Mouse (Mus musculus): ENCODE data around the gene Nab2. TPM values are rescaled to one million over a fixed set of nuclear protein-coding genes. Genes with fewer than 3 reads are reported as not detected.

The Nab2 gene
- polyA plus RNA-seq, 1 experiment from 2014 or later = 6.8 TPM

GRCm38 (mm10) chr10:127682886-127683285, 14.5 kb upstream of the Nab2 start:
- DNase-seq (ENCODE audit: low spot score) = no peak
- Histone ChIP-seq H3K36me3 (peaks cover 10% of the 10 kb centered on the region; the same call in 1 of the 2 replicates), H3K27me3 (ENCODE audit: insufficient read depth, poor library complexity, severe bottlenecking) (no peaks in the 10 kb centered on the region), H3K4me1 (replicated peaks) (peaks cover 5% of the 10 kb centered on the region), H3K27ac (no peak overlapping the region), H3K9me3 (no peaks in the 10 kb centered on the region), H3K4me3 (no peak overlapping the region)
- WGBS = 93% methylated on average over 6 of the region's 6 CpGs

- no peak overlapping the region for H3K27ac ChIP-seq
- peaks cover 10% of the 10 kb centered on the region; the same call in 1 of the 2 replicates for H3K36me3 ChIP-seq
- no peaks in the 10 kb centered on the region for H3K27me3 ChIP-seq (ENCODE audit: insufficient read depth, poor library complexity, severe bottlenecking)
- no peak for DNase-seq (ENCODE audit: low spot score)
- H3K9me3 ChIP-seq = no peaks in the 10 kb centered on the region
- 89% methylated on average over 3 of the region's 3 CpGs for WGBS
- H3K4me3 ChIP-seq = no peak overlapping the region
- peaks cover 19% of the 10 kb centered on the region for H3K4me1 ChIP-seq (replicated peaks)
Observed at GRCm38 (mm10) chr10:127679881-127680280, 11.5 kb upstream of the Nab2 start.

DNA sequence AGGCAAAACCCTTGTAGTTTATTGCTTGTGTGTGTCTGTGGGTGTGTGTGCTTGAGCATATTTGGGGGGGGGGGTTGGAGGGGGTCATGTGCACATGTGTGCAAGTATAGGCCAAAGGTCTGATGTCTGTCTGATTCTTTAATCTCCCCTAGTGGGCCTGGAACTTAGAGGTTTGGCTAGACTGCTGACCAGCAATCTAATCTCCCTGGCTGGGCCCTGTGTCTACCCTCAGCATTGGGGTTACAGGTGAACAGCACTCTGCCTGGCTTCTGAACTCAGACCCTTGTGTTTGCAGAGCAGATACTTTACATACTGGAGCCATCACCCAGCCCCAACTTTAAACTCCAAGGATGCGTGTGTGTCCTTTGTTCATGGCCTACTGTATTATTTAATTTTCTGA, 10.8 kb upstream of the Nab2 start:
- Histone ChIP-seq H3K36me3 (peaks cover 10% of the 10 kb centered on the region; the same call in 1 of the 2 replicates), H3K27me3 (ENCODE audit: insufficient read depth, poor library complexity, severe bottlenecking) (no peaks in the 10 kb centered on the region), H3K9me3 (no peaks in the 10 kb centered on the region), H3K4me3 (no peak overlapping the region), H3K27ac (no peak overlapping the region), H3K4me1 (replicated peaks) (peaks cover 19% of the 10 kb centered on the region)
- no peak for DNase-seq (ENCODE audit: low spot score)
- 98% methylated on average over 1 of the region's 1 CpGs for WGBS

DNA sequence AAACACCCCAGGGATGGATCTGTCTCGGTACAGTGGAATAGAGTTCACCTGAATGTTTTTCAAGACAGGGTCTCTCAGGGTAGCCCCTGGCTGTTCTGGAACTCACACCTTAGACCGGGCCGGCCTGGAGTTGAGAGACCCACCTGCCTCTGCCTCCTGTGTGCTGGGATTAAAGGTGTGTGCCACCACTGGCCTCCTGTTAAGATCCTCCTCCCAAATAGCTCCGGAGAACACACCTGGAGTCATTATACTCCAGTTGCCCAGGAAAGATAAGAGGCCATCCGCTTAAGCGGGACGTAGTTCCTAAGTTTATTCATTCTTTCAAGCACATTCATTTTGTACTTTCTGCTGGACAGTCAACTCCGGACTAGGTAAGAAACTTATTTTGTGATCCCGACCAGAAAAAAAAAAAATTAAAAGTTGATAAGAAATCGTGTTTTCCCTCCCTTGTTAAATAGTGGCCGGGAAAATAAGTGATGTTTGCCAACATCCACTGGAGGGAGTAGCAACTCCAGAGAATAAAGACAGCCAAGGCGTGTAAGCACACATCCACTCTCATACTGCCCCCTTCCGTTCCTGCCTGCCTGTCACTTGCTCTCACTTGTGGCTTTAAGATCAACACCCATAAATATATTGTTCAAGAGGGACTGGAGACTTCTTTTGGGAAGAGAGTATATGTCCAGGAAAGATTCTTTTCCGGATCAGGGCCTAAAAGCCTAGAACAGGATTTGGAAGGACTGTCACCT, 9.4 kb upstream of the Nab2 start:
- Histone ChIP-seq H3K27ac (peak overlapping the region; percentile 86), H3K9me3 (no peaks in the 10 kb centered on the region), H3K36me3 (peaks cover 6% of the 10 kb centered on the region; the same call in 1 of the 2 replicates), H3K4me3 (peak overlapping the region; percentile 68), H3K27me3 (ENCODE audit: insufficient read depth, poor library complexity, severe bottlenecking) (no peaks in the 10 kb centered on the region), H3K4me1 (replicated peaks) (peaks cover 19% of the 10 kb centered on the region)
- WGBS = 14% methylated on average over 14 of the region's 14 CpGs
- DNase-seq (ENCODE audit: low spot score) = peak; percentile 66

- Histone ChIP-seq H3K4me3 (peak overlapping the region; percentile 68), H3K4me1 (replicated peaks) (peaks cover 19% of the 10 kb centered on the region), H3K9me3 (no peaks in the 10 kb centered on the region), H3K27ac (peak overlapping the region; percentile 86), H3K27me3 (ENCODE audit: insufficient read depth, poor library complexity, severe bottlenecking) (no peaks in the 10 kb centered on the region), H3K36me3 (peaks cover 6% of the 10 kb centered on the region; the same call in 1 of the 2 replicates)
- DNase-seq (ENCODE audit: low spot score) = peak; percentile 97
- under 1% methylated on average over 71 of the region's 71 CpGs for WGBS
Observed at GRCm38 (mm10) chr10:127676691-127677548, 8.6 kb upstream of the Nab2 start.

DNA sequence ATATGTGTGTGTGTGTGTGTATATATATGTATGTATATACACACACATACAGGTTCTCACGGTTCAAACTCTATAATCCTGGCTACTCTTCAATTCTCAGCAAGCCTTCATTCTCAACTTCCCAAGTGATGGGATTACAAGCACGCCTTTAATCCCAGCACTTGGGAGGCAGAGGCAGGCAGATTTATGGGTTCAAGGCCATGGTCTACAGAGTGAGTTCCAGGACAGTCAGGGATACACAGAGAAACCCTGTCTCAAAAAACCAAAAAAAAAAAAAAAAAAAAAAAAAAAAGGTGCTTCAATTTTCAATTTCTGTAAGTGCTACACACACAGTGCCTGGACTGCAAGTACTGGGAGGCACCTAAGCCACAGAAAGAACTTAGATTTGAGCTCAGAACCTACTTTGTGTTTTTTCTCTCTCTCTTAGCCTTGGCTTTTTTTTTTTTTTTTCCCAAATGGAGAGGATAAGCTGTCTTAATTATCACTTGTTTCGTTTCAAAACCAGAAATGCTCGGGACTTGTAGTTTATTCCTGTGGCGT, 7.6 kb upstream of the Nab2 start:
- peaks cover 19% of the 10 kb centered on the region for H3K4me1 ChIP-seq (replicated peaks)
- WGBS = 58% methylated on average over 5 of the region's 5 CpGs
- H3K4me3 ChIP-seq = peak overlapping the region; percentile 68
- H3K36me3 ChIP-seq = peaks cover 1% of the 10 kb centered on the region; the same call in 1 of the 2 replicates
- no peaks in the 10 kb centered on the region for H3K9me3 ChIP-seq
- DNase-seq (ENCODE audit: low spot score) = no peak
- no peaks in the 10 kb centered on the region for H3K27me3 ChIP-seq (ENCODE audit: insufficient read depth, poor library complexity, severe bottlenecking)
- H3K27ac ChIP-seq = peak overlapping the region; percentile 86; the same call in 1 of the 2 replicates

- H3K9me3 ChIP-seq = no peaks in the 10 kb centered on the region
- DNase-seq (ENCODE audit: low spot score) = peak; percentile 63
- H3K27me3 ChIP-seq (ENCODE audit: insufficient read depth, poor library complexity, severe bottlenecking) = no peaks in the 10 kb centered on the region
- 90% methylated on average over 8 of the region's 8 CpGs for WGBS
- H3K4me1 ChIP-seq (replicated peaks) = peaks cover 19% of the 10 kb centered on the region
- no peak overlapping the region for H3K4me3 ChIP-seq
- H3K36me3 ChIP-seq = no peaks in the 10 kb centered on the region
- H3K27ac ChIP-seq = no peak overlapping the region
Observed at GRCm38 (mm10) chr10:127674794-127675522, 6.6 kb upstream of the Nab2 start.

- DNase-seq (ENCODE audit: low spot score) = no peak
- 91% methylated on average over 6 of the region's 6 CpGs for whole genome bisulfite sequencing
- H3K27me3 ChIP-seq (ENCODE audit: insufficient read depth, poor library complexity, severe bottlenecking) = peaks cover 7% of the 10 kb centered on the region
- no peaks in the 10 kb centered on the region for H3K36me3 ChIP-seq
- no peaks in the 10 kb centered on the region for H3K9me3 ChIP-seq
- no peak overlapping the region for H3K27ac ChIP-seq
- no peak overlapping the region for H3K4me3 ChIP-seq
- H3K4me1 ChIP-seq (replicated peaks) = peaks cover 23% of the 10 kb centered on the region
Observed at GRCm38 (mm10) chr10:127674046-127674655, 5.8 kb upstream of the Nab2 start.

DNA sequence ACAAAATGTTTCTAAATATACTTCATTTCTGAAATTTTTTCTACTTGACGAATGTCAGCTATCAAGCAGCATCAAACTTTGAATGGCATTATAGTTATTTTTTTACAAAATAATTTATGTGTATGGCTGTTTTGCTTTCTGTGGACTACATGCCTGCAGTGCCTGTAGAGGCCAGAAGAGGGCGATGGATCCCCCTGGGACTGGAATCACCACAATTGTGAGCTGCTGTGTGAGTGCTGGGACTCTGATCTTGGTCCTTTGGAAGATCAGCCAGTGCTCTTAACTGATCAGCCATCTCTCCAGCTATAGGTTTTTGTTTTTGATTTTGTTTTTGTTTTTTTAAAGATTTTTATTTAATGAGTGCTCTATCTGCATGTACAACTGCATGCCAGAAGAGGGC, 2.9 kb upstream of the Nab2 start:
- 42% methylated on average over 2 of the region's 2 CpGs for WGBS
- DNase-seq (ENCODE audit: low spot score) = no peak

DNA sequence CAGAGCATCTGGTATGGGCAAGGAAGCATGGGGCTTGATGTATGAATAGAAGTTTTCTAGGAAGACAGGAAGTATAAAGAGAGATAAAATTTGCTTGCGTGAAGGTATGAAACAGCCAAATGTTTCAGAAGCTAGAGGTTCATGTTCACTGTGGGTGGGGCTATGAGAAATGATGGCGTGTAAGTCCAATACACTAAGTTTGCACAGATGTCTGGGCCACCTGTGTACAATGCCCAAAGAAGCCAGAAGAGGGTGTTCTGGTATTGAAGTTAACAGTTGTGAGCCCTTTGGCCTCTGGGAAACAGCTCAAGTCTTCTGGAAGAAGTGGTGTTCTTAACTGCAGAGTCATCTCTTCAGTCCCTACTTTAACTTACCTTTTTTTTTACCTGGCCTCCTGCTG, 1.8 kb upstream of the Nab2 start:
- no peak overlapping the region for H3K4me3 ChIP-seq
- no peak overlapping the region for H3K27ac ChIP-seq
- WGBS = 88% methylated on average over 2 of the region's 2 CpGs
- H3K36me3 ChIP-seq = no peaks in the 10 kb centered on the region
- no peaks in the 10 kb centered on the region for H3K9me3 ChIP-seq
- peaks cover 43% of the 10 kb centered on the region for H3K4me1 ChIP-seq (replicated peaks)
- DNase-seq (ENCODE audit: low spot score) = no peak
- peaks cover 47% of the 10 kb centered on the region for H3K27me3 ChIP-seq (ENCODE audit: insufficient read depth, poor library complexity, severe bottlenecking)

More for the DNA sequence above, 2.9 kb upstream of the Nab2 start:
- Histone ChIP-seq H3K4me3 (no peak overlapping the region), H3K4me1 (replicated peaks) (peaks cover 35% of the 10 kb centered on the region), H3K27ac (no peak overlapping the region), H3K9me3 (no peaks in the 10 kb centered on the region), H3K36me3 (no peaks in the 10 kb centered on the region), H3K27me3 (ENCODE audit: insufficient read depth, poor library complexity, severe bottlenecking) (peaks cover 36% of the 10 kb centered on the region)

DNA sequence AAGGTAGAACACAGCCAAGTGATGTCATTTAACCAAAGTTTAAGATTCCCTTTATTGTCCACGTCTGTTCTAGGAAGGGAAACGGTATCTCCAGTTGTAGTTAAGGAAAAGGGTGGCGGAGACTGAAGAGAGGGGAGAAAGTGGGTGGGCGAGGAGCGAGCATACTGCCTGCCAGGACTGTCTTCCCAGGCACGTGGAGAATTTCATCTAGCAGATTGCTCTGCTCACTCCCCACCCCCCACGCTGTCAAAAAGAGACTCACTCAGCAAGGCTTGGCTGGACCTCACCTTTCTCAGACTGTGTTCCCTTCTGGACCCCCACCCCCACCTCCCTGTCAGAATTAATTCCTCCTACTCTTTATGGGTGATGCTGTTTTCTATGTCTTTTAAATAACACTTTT, 802 bp upstream of the Nab2 start:
- DNase-seq (ENCODE audit: low spot score) = peak; percentile 12
- H3K4me3 ChIP-seq = no peak overlapping the region
- WGBS = 18% methylated on average over 7 of the region's 7 CpGs
- H3K9me3 ChIP-seq = no peaks in the 10 kb centered on the region
- 0 out of 2 replicates have a peak, but pooled peaks cover 4% of the 10 kb centered on the region for H3K36me3 ChIP-seq
- H3K27me3 ChIP-seq (ENCODE audit: insufficient read depth, poor library complexity, severe bottlenecking) = peaks cover 57% of the 10 kb centered on the region
- H3K4me1 ChIP-seq (replicated peaks) = peaks cover 53% of the 10 kb centered on the region
- H3K27ac ChIP-seq = peak overlapping the region; percentile 90

All from hindbrain, embryonic 10.5 days (tissue).